Comparison of ENCODE assay signal across 8 mouse cellular contexts in the genomic region with DNA sequence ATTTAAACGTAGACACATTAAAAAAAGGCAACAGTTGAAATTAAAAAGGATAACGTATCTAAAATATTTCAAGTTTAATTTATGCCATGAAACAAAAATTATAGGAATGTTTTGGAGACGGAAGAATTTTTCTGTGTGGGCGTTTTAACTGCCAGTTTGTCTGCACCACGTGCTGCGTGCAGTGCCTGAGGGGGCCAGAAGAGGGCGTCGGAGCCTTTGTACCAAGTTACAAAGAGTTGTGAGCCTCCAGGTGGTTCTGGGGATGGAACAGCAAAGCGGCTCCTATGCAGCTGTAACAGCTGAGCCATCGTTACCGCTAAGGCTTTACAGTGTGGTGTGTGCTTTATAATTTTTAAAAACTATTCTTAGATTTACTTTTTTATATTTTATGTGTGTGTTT. TPM values are rescaled to one million over a fixed set of nuclear protein-coding genes. Genes with fewer than 3 reads are reported as not detected.
DNase-seq lines count a peak whose midpoint lies in the region; ATAC-seq and TF ChIP-seq lines count a peak whose summit lies in the region.

No protein-coding gene starts in this region.

- peak; percentile 30 to 62 for DNase-seq in heart, adult 2 months
- no peak for DNase-seq in heart, adult 11 months
- DNase-seq in embryo, embryonic 10.5 days (ENCODE audit: low spot score) = peak; percentile 68
- peak; percentile 64 for DNase-seq in liver, embryonic 11.5 days (ENCODE audit: low spot score)
- peak; percentile 38 to 68 for DNase-seq in natural killer cell, adult 2 months (ENCODE audit: low spot score in 2 of 2)

- H3K36me3 ChIP-seq in heart, adult 2 months (ENCODE audit: control insufficient read depth, insufficient read depth, low read length) = peaks cover 17% of the 10 kb centered on the region
- H3K36me3 ChIP-seq in kidney, embryonic 15.5 days = peaks cover 5% of the 10 kb centered on the region
- H3K36me3 ChIP-seq in liver, embryonic 11.5 days (ENCODE audit: control insufficient read depth, insufficient read depth, low read length) = no peaks in the 10 kb centered on the region
- no peaks in the 10 kb centered on the region for H3K36me3 ChIP-seq in stomach, embryonic 16.5 days (ENCODE audit: control insufficient read depth, insufficient read depth, low read length)

- TF ChIP-seq EP300 in heart, adult 2 months (IDR thresholded peaks at IDR 0.05; ENCODE audit: insufficient read depth, low read depth, low read length) = no peak

- 44% methylated on average over 11 of the region's 11 CpGs for WGBS in heart, adult 2 months
- WGBS in kidney, embryonic 15.5 days = 44% methylated on average over 11 of the region's 11 CpGs
- 39% methylated on average over 11 of the region's 11 CpGs for WGBS in liver, embryonic 11.5 days
- WGBS in stomach, embryonic 16.5 days = 44% methylated on average over 11 of the region's 11 CpGs

- H3K79me2 ChIP-seq in heart, adult 2 months (replicated peaks; ENCODE audit: control insufficient read depth, insufficient read depth, low read length) = peaks cover 1% of the 10 kb centered on the region

- no peak overlapping the region; the same call in 1 of the 2 replicates for H3K27ac ChIP-seq in heart, adult 2 months
- H3K27ac ChIP-seq in kidney, embryonic 15.5 days = peak overlapping the region; percentile 93; the same call in 1 of the 2 replicates
- H3K27ac ChIP-seq in liver, embryonic 11.5 days (ENCODE audit: low read depth, low read length) = no peak overlapping the region
- H3K27ac ChIP-seq in stomach, embryonic 16.5 days (ENCODE audit: low read length) = peak overlapping the region; percentile 15; the same call in 1 of the 2 replicates

- H3K4me2 ChIP-seq in kidney, embryonic 15.5 days = peak overlapping the region; percentile 90
- peak overlapping the region; percentile 97 for H3K4me2 ChIP-seq in liver, embryonic 11.5 days
- H3K4me2 ChIP-seq in stomach, embryonic 16.5 days (ENCODE audit: low read depth, low read length) = peak overlapping the region; percentile 93; the same call in 1 of the 2 replicates

- H3K9ac ChIP-seq in heart, adult 2 months (ENCODE audit: low read depth, low read length) = no peak overlapping the region
- no peak overlapping the region for H3K9ac ChIP-seq in kidney, embryonic 15.5 days
- no peak overlapping the region for H3K9ac ChIP-seq in liver, embryonic 11.5 days (ENCODE audit: low read depth, low read length)
- H3K9ac ChIP-seq in stomach, embryonic 16.5 days (ENCODE audit: low read length) = no peak overlapping the region

- no peak overlapping the region; the same call in 1 of the 2 replicates for H3K4me3 ChIP-seq in heart, adult 2 months
- peak overlapping the region; percentile 93 for H3K4me3 ChIP-seq in kidney, embryonic 15.5 days (replicated peaks)
- no peak overlapping the region for H3K4me3 ChIP-seq in liver, embryonic 11.5 days (ENCODE audit: low read depth, low read length)
- H3K4me3 ChIP-seq in stomach, embryonic 16.5 days (replicated peaks; ENCODE audit: low read length) = no peak overlapping the region

- 0 out of 2 replicates have a peak, but pooled peaks have one; percentile 16 for ATAC-seq in granulocyte monocyte progenitor cell, adult 5-6 weeks (replicated peaks; ENCODE audit: poor library complexity, severe bottlenecking)
- no peak for ATAC-seq in kidney, embryonic 15.5 days (replicated peaks; ENCODE audit: low FRiP score)
- no peak for ATAC-seq in liver, embryonic 11.5 days (replicated peaks; ENCODE audit: low FRiP score)
- ATAC-seq in stomach, embryonic 16.5 days (ENCODE audit: insufficient read depth, low FRiP score) = no peak

- no peaks in the 10 kb centered on the region for H3K27me3 ChIP-seq in heart, adult 2 months (ENCODE audit: control insufficient read depth, insufficient read depth, low read length)
- no peaks in the 10 kb centered on the region for H3K27me3 ChIP-seq in kidney, embryonic 15.5 days
- H3K27me3 ChIP-seq in liver, embryonic 11.5 days (replicated peaks; ENCODE audit: control insufficient read depth, insufficient read depth, low read length) = peaks cover 3% of the 10 kb centered on the region; the same call in 1 of the 2 replicates
- no peaks in the 10 kb centered on the region for H3K27me3 ChIP-seq in stomach, embryonic 16.5 days (ENCODE audit: control insufficient read depth, insufficient read depth, low read length)

- peaks cover 30% of the 10 kb centered on the region for H3K4me1 ChIP-seq in heart, adult 2 months (ENCODE audit: control insufficient read depth, insufficient read depth, low read length)
- peaks cover 78% of the 10 kb centered on the region for H3K4me1 ChIP-seq in kidney, embryonic 15.5 days
- peaks cover 49% of the 10 kb centered on the region for H3K4me1 ChIP-seq in liver, embryonic 11.5 days (replicated peaks; ENCODE audit: control insufficient read depth, insufficient read depth, low read length)
- peaks cover 42% of the 10 kb centered on the region for H3K4me1 ChIP-seq in stomach, embryonic 16.5 days (ENCODE audit: control insufficient read depth, insufficient read depth, low read length)

- TF ChIP-seq POLR2A in heart, adult 2 months (IDR thresholded peaks at IDR 0.05; ENCODE audit: insufficient read depth, low read depth, low read length) = no peak

- no peaks in the 10 kb centered on the region for H3K9me3 ChIP-seq in kidney, embryonic 15.5 days (replicated peaks)
- no peaks in the 10 kb centered on the region for H3K9me3 ChIP-seq in liver, embryonic 11.5 days (ENCODE audit: control insufficient read depth, low read length)
- H3K9me3 ChIP-seq in stomach, embryonic 16.5 days (replicated peaks; ENCODE audit: control insufficient read depth, low read length) = no peaks in the 10 kb centered on the region

- TF ChIP-seq CTCF in heart, adult 2 months (IDR thresholded peaks at IDR 0.05) = peak; percentile 75

- intact Hi-C loops in heart, adult 2 months (cut with DNase I) = loop anchor here (1.0 kb wide), 1 partner anchor 241 kb away; no protein-coding TSS in a partner anchor

RNA-seq across cellular contexts. Expression of gene Wsb2, which starts 1.6 kb away (rescaled TPM):
- 100 to 1,000 TPM in 1 of 2 experiments, 10 to 100 TPM in 1; 91.4 to 101 TPM for total RNA-seq in heart, adult 2 months (2021)
- polyA plus RNA-seq in heart, adult 2 months (2012; rRNA removed) = 130 and 197 TPM in 2 replicates
- 12.4 and 13.1 TPM in 2 replicates for total RNA-seq in granulocyte monocyte progenitor cell, adult 5-6 weeks (2014; fragmentation: Nextera tagmentation)
- 7.4 and 15.2 TPM in 2 replicates for total RNA-seq in granulocyte monocyte progenitor cell, adult 5-6 weeks (2017)
- polyA plus RNA-seq in kidney, embryonic 15.5 days (2015; fragmentation: Nextera tagmentation; extraction: Ambion mirVana) = 67.7 and 69.5 TPM in 2 replicates
- polyA plus RNA-seq in liver, embryonic 11.5 days (2014; fragmentation: Nextera tagmentation; extraction: Ambion mirVana) = 36.3 and 45.8 TPM in 2 replicates
- polyA plus RNA-seq in stomach, embryonic 16.5 days (2015; fragmentation: Nextera tagmentation; extraction: Ambion mirVana) = 34.1 and 35.0 TPM in 2 replicates

RNA-seq across cellular contexts. Expression of gene Rfc5, which starts 30.1 kb away (rescaled TPM):
- 1 to 10 TPM; 1.7 to 4.3 TPM for total RNA-seq in heart, adult 2 months (2021)
- polyA plus RNA-seq in heart, adult 2 months (2012; rRNA removed) = 3.7 and 5.8 TPM in 2 replicates
- 56.5 and 65.6 TPM in 2 replicates for total RNA-seq in granulocyte monocyte progenitor cell, adult 5-6 weeks (2014; fragmentation: Nextera tagmentation)
- 57.2 and 65.2 TPM in 2 replicates for total RNA-seq in granulocyte monocyte progenitor cell, adult 5-6 weeks (2017)
- polyA plus RNA-seq in kidney, embryonic 15.5 days (2015; fragmentation: Nextera tagmentation; extraction: Ambion mirVana) = 110 and 128 TPM in 2 replicates
- 121 and 131 TPM in 2 replicates for polyA plus RNA-seq in liver, embryonic 11.5 days (2014; fragmentation: Nextera tagmentation; extraction: Ambion mirVana)
- polyA plus RNA-seq in stomach, embryonic 16.5 days (2015; fragmentation: Nextera tagmentation; extraction: Ambion mirVana) = 75.9 and 88.6 TPM in 2 replicates

RNA-seq across cellular contexts. Expression of gene Vsig10, which starts 39.8 kb away (rescaled TPM):
- total RNA-seq in heart, adult 2 months (2021) = 1 to 10 TPM; 7.0 to 8.9 TPM
- 7.4 and 8.8 TPM in 2 replicates for polyA plus RNA-seq in heart, adult 2 months (2012; rRNA removed)
- total RNA-seq in granulocyte monocyte progenitor cell, adult 5-6 weeks (2014; fragmentation: Nextera tagmentation) = 0.92 and 2.9 TPM in 2 replicates
- total RNA-seq in granulocyte monocyte progenitor cell, adult 5-6 weeks (2017) = 0.56 and 1.5 TPM in 2 replicates
- 14.2 and 15.9 TPM in 2 replicates for polyA plus RNA-seq in kidney, embryonic 15.5 days (2015; fragmentation: Nextera tagmentation; extraction: Ambion mirVana)
- polyA plus RNA-seq in liver, embryonic 11.5 days (2014; fragmentation: Nextera tagmentation; extraction: Ambion mirVana) = 1.4 and 2.2 TPM in 2 replicates
- 20.7 and 22.5 TPM in 2 replicates for polyA plus RNA-seq in stomach, embryonic 16.5 days (2015; fragmentation: Nextera tagmentation; extraction: Ambion mirVana)

RNA-seq across cellular contexts. Expression of gene Ksr2, which starts 55.1 kb away (rescaled TPM):
- under 1 TPM in 1 of 2 experiments, not detected in 1; 0.05 TPM for total RNA-seq in heart, adult 2 months (2021)
- 0.02 TPM in 1 of 2 replicates, not detected in the other for polyA plus RNA-seq in heart, adult 2 months (2012; rRNA removed)
- 0.49 and 2.0 TPM in 2 replicates for total RNA-seq in granulocyte monocyte progenitor cell, adult 5-6 weeks (2014; fragmentation: Nextera tagmentation)
- 0.09 and 0.21 TPM in 2 replicates for total RNA-seq in granulocyte monocyte progenitor cell, adult 5-6 weeks (2017)
- 0.67 and 0.73 TPM in 2 replicates for polyA plus RNA-seq in kidney, embryonic 15.5 days (2015; fragmentation: Nextera tagmentation; extraction: Ambion mirVana)
- polyA plus RNA-seq in liver, embryonic 11.5 days (2014; fragmentation: Nextera tagmentation; extraction: Ambion mirVana) = 0.01 and 0.17 TPM in 2 replicates
- 0.19 and 0.36 TPM in 2 replicates for polyA plus RNA-seq in stomach, embryonic 16.5 days (2015; fragmentation: Nextera tagmentation; extraction: Ambion mirVana)

Comparison
In these comparisons a context has a peak if more than half of its experiments do, and no peak if none do; other contexts are left out.
1. H3K27ac ChIP-seq: peak in kidney, embryonic 15.5 days (single experiment) and stomach, embryonic 16.5 days (single experiment); none in heart, adult 2 months (single experiment) and liver, embryonic 11.5 days (single experiment).
2. RNA of gene Rfc5, which starts 30.1 kb away (polyA plus RNA-seq): 110 to 128 TPM in kidney, embryonic 15.5 days, 121 to 131 TPM in liver, embryonic 11.5 days and 75.9 to 88.6 TPM in stomach, embryonic 16.5 days; 3.7 to 5.8 TPM in heart, adult 2 months; every median in the first group is over 10 times any median in the second.
3. Peak in every context shown above with its lines, with median percentiles within 50 percentile points of each other: H3K4me2 ChIP-seq.